Mouse (Mus musculus) activated CD4-positive, CD25-positive, alpha-beta regulatory T cell, adult 4 months (primary cell): ENCODE results near the gene 5730522E02Rik. TPM values are rescaled to one million over a fixed set of nuclear protein-coding genes. Genes with fewer than 3 reads are reported as not detected.

Experiments used
- ATAC-seq: one replicate; pipeline ENCODE4 v1.8.0; 2017
- polyA plus RNA-seq, 2 experiments: library from polyadenylated mRNA; unstranded; fragments of 100-300 nt; shearing (Covaris generic); gene quantifications; one replicate each; pipeline ENCODE4 v1.2.1; 2017

Gene 5730522E02Rik
- polyA plus RNA-seq, 2 experiments from 2014 or later, result not detected

DNA sequence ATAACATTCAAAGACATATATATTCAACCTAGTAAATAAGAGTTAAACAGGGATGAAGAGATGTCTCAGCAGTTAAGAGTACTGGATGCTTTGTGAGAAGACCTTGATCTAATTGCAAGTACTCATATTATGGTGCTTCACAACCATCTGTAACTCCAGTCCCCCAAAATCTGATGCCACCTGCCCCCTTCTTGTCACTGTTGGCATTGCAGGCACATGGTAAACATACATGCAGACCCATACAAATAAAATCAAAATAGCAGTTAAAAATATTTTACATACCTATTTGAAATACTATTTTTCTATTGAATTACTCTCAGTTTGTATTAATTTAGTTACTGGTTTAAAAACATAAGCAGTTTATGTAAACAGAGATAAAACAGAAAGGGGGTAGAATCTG is 84.6 kb downstream of the 5730522E02Rik start:
- no peak for ATAC-seq

GRCm38 (mm10) chr11:26120781-26121557 is 89.6 kb downstream of the 5730522E02Rik start:
- ATAC-seq, result no peak

DNA sequence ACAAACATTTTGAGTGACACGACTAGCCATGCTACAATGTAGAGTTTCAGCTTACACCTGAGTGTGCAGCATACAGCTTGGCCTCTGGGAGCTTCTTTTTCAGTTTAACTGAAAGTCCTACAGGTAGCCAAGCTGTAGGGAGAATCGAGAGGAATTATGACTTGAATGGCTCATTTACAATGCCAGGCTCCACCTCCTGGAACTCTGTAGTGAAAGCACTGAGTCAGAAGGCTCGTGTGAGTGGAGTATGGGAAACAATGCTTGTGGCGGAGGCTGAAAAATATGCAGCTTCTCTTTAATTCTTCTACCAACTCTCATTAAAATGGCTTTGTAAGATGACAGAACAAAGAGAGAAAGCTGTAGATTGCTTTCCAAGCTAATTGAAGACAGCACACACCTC is 92.9 kb downstream of the 5730522E02Rik start:
- ATAC-seq, result no peak

- no peak for ATAC-seq
Measured at GRCm38 (mm10) chr11:26112206-26112605, 98.4 kb downstream of the 5730522E02Rik start.

DNA sequence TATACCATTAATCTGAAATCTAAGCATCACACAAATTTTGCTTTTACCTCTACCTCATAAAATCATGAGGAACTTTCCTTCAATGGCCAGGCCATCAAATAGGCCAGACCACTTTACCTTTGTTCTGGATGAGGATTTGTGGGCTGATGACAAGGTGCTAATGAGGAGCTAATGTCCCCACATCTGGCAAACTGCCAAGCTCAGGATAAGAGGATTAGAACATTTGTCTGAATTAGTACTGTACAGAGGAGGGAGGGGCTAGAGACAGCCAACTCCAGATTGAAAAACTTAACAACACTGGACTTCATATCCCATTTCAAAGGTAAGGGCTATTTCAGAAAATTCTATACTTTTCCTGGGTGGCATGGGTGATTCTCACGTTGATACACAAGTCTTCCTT is 101.9 kb downstream of the 5730522E02Rik start:
- ATAC-seq, result no peak

GRCm38 (mm10) chr11:26104680-26105079 is 105.9 kb downstream of the 5730522E02Rik start:
- no peak for ATAC-seq

DNA sequence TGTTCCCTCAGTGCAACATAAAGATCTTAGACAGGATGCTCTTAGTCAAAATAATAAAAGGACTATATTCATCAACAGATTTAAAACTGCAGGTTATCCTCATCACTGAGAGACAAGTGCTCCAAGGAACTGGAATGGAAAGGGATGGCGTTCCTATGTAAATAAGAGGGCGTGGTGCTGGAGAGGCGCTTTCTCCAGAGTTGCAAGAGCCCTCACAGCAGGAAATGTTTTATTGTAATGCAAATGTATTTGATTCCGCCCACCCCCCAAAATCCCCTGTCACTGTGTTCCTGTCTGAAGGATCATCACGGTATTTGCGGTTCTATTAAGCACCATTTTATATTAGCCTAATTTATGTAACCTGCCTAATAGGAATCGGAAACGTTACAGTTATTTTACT is 106.9 kb downstream of the 5730522E02Rik start:
- ATAC-seq, result no peak

GRCm38 (mm10) chr11:26102878-26103277 is 107.7 kb downstream of the 5730522E02Rik start:
- ATAC-seq, result no peak

GRCm38 (mm10) chr11:26100077-26100476 is 110.5 kb downstream of the 5730522E02Rik start:
- no peak for ATAC-seq

DNA sequence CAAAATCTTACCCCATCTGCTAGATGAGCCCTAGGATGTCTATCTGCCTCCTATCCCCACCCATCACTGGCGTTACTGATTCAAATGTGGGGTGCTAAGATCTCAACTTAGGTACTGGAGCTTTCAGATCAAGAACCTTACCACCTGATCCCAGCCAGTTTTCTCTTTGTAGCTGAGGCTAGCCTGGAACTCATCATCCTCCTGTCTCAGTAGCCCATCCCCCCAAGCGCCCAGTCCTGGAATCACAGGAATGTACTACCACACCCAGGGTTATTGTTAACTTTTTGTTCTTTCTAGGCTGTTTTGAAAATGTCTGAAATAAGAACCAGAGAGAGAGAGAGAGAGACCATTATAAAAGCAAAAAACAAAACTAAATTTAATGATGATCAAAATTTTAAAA is 111.6 kb downstream of the 5730522E02Rik start:
- no peak for ATAC-seq

DNA sequence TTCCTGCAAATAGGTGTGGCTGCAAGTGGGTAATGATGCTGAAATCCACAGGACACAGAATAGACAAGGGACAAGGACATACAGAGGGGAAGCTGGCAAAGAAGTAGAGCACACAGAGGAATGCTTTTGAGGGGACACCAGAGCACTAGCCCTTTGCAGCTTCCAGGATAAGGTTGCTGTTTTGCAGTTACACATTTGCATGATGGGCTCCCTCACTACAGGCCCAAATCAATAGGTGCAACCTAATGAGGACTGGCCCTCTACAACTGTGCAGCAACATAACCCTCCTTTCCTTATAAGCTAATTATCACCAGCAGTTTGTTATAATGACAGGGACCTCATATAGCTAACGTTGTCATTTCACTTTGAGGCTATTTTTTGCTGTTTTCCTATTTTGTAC is 114.5 kb downstream of the 5730522E02Rik start:
- no peak for ATAC-seq

GRCm38 (mm10) chr11:26088993-26089392 is 121.6 kb downstream of the 5730522E02Rik start:
- ATAC-seq, result no peak

DNA sequence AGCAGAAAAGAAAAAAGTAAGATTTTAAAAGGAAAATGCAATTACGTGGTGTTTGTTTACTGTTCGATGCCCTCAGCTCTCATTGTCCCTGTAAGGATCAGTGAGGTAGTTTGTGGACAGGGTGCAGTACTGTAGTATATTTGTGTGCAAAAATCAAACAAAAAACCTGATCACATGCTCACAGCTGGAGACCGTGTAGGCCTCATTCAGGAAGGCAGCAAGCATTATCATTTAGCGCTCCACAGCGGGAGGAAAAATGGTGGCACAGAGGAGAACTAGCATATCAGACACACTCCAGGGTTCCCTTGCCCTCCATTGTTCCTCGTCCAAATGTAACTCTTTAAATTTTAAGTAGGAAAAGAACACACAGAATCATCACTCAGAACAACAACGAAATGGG is 123.9 kb downstream of the 5730522E02Rik start:
- ATAC-seq, result no peak

GRCm38 (mm10) chr11:26085380-26086035 is 125.1 kb downstream of the 5730522E02Rik start:
- no peak for ATAC-seq

GRCm38 (mm10) chr11:26076335-26076734 is 134.2 kb downstream of the 5730522E02Rik start:
- no peak for ATAC-seq

GRCm38 (mm10) chr11:26075536-26075935 is 135.0 kb downstream of the 5730522E02Rik start:
- ATAC-seq, result no peak

DNA sequence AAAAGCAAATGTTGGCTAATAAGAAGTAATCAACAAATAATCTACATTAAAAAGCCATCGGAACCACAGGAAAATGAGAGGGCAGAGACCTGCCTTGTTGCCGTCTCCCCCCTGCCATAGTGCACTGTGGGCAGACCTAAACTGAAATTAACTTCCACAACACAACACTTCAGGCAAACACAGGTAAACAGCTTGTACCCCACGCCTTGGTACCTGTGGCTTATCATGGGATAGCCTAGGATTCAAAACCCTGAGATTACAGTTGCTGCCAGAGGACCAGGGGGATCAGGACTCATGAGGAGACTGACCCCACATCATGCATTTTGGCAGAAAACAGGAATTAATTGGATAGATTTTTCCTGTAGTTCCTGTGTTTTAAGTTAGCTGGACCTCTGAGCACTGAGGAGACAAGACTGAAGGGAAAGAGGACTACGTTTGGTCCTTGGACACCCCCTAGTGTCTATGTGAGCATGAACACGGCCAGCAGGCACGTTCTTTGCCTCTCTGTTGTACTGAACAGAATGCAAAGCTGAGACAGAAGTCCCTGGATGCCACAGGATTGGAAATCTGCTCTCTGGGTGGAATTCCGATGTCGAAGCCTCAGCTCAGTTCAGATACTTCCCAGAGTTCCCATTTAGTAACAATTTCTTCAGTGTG is 136.8 kb downstream of the 5730522E02Rik start:
- ATAC-seq, result no peak

DNA sequence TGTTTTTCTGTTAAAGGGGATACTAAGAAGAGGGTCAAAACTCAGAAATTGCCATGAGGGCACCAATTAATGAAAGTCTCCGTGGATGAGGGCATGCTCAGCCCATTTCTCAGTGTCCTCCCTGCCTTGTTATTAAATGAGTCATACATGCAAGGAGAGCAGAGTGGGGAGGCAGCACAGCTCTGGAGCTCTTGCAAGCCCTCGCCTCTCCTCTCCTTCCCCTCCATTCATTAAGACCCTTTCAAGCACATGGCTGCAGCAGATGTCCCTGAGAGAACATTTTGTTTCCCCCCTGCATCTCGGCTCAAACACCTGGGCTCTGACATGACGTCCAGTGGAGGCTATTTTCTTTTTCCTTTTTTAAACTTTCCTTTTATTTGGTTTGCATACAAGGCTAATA is 138.5 kb downstream of the 5730522E02Rik start:
- ATAC-seq, result no peak

DNA sequence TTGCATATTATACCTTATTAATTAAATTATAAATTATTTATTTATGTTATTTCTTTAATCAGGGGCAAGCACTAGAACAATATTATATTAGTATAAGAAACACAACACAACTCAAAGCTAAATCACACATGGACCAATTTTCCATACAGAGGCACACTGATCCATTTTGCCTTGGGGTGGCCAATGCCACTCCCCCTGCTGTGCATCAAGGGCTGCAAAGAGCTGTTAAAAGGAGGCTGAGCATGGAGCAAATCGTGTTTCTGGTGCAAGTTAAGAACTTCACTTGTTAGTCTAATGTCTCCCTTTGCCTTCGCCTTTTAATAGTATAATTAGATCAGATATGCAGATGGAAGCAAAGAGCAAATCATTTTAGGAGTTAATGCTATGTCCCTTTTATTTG is 147.3 kb downstream of the 5730522E02Rik start:
- no peak for ATAC-seq

DNA sequence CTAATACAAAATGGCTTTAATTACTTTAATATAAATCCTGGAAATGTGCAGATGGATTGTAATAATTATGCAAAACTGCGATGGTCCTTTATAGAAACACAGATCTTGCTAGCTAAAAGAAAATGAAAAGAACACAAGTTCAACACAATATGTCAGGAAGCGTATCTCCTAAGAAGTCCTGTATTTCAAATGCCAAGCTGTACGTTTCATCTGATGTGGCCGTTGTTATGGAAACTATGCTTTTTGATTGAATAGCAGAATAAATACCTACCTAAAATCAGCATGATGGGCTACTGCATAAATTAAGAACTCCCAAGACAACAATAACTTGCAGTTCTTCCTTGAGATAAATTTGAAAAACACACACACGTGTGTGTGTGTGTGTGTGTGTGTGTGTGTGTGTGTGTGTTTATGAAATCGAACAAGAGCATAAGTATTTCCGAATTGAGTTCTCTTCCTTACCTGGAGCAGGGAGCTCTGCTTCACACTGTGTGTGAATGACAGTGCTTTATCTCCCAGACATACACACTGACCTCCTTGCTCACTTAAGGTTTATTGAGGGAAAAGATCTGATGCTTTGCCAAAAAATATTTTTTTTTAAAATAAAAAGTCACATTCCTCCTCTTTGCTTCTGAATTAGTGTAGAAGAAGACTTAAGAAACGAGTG is 149.0 kb downstream of the 5730522E02Rik start:
- no peak for ATAC-seq

GRCm38 (mm10) chr11:26013527-26013926 is 197.0 kb downstream of the 5730522E02Rik start:
- ATAC-seq, result no peak

DNA sequence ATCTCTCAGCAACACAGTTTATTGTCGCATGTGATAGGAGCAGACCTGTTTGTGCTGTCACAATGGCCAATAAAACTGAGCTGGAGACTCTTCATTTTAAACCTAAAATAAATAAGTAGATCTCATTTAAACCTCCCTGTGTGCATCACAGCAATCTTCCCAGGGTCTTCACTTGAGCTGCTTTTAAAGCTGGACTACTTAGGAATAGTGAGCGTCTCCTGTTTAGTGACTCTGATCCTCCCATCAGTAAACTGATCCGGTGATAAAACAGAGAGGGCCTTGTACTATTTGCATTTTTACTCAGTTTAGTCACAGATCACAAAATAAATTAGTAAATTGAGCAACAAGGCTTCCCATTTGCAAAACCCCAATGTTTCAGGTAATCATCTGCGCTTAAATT is 206.5 kb downstream of the 5730522E02Rik start:
- no peak for ATAC-seq

- ATAC-seq, result no peak
Measured at GRCm38 (mm10) chr11:25999738-26000137, 210.8 kb downstream of the 5730522E02Rik start.
